Mouse (Mus musculus) c-Kit-positive CD71-positive TER-119-negative erythroid progenitor cells, embryonic 14.5 days (primary cell): ENCODE results near the gene Gm4869.

Experiments used
- DNase-seq: peaks from one replicate; pipeline ENCODE4 v3.0.0-alpha.2; 2013; ENCODE audit warnings: low read depth

Gm4869 gene

GRCm38 (mm10) chr5:140526754-140527153 is 81.3 kb downstream of the Gm4869 start:
- DNase-seq: no peak

GRCm38 (mm10) chr5:140538111-140538683 is 92.8 kb downstream of the Gm4869 start:
- peak; percentile 50 for DNase-seq

GRCm38 (mm10) chr5:140540106-140540505 is 94.7 kb downstream of the Gm4869 start:
- peak; percentile 63 for DNase-seq

- DNase-seq: no peak
Measured at GRCm38 (mm10) chr5:140542811-140543575, 97.5 kb downstream of the Gm4869 start.
